ENCODE assay signal across 24 mouse cellular contexts in the genomic region with DNA sequence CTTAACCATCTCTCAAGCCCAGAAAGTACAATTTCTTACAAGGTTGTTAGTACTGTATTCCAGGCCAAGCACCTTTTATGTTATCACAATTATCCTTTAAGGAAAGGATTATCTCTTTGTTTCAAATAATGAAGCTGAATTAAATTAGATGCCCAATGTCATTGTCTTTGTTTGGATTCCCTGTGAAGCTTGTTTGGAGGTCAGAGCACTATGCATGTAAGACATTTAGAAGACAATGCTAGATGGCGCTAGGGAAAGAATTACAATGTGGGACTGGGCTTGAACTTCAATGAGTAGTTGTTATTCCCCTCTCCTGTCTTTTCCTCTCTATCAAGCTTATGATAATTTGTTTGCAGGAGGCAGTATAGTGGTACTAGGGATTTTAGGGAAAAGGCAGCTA. TPM values are rescaled to one million over a fixed set of nuclear protein-coding genes. Genes with fewer than 3 reads are reported as not detected.
"Had no signal": no experiment of that assay in that cellular context is flagged by ENCODE, and none has a peak within 500 bp of the region (broad histone marks: within the 10 kb centered on the region; RNA-seq: fewer than 3 reads in every experiment).

No protein-coding gene starts in this region.

- DNase-seq: heart, postnatal 10 days; heart, postnatal 14 days; heart, postnatal 4 days; kidney, adult 11 months; kidney, adult 18-20 months; kidney, adult 2 months; kidney, adult 8-10 months; kidney, adult 9 months; kidney, postnatal 10 days; kidney, postnatal 14 days; kidney, postnatal 25 days; kidney, postnatal 36 days; kidney, postnatal 4 days; layer of hippocampus, adult 9-11 months; layer of hippocampus, postnatal 36 days had no signal

RNA-seq across cellular contexts. Expression of gene Ptchd1, which starts 28.9 kb away (rescaled TPM):
- total RNA-seq: hematopoietic stem cell, adult 5-6 weeks had no signal

RNA-seq across cellular contexts. Expression of gene Gm15155, which starts 29.9 kb away (rescaled TPM):
- total RNA-seq: heart, postnatal 10 days; heart, postnatal 14 days; heart, postnatal 25 days; heart, postnatal 4 days; hematopoietic stem cell, adult 5-6 weeks; hindbrain, postnatal 0 days; layer of hippocampus, adult 18-20 months; layer of hippocampus, adult 2 months; layer of hippocampus, adult 8-10 months; layer of hippocampus, postnatal 10 days; layer of hippocampus, postnatal 14 days; layer of hippocampus, postnatal 25 days; layer of hippocampus, postnatal 36 days had no signal
